Comparison of ENCODE assay signal across 9 mouse cellular contexts in genomic region chr15:26620279-26620678, GRCm38 (mm10).
DNase-seq lines count a peak whose midpoint lies in the region; ATAC-seq and TF ChIP-seq lines count a peak whose summit lies in the region.
"Had no signal": no experiment of that assay in that cellular context is flagged by ENCODE, and none has a peak within 500 bp of the region (broad histone marks: within the 10 kb centered on the region; RNA-seq: fewer than 3 reads in every experiment).

No protein-coding gene starts in this region.

- TF ChIP-seq EP300 in lung, postnatal 0 days (IDR thresholded peaks at IDR 0.05) = no peak

- no peak overlapping the region for H3K4me2 ChIP-seq in kidney, embryonic 16.5 days (replicated peaks; ENCODE audit: low read depth, low read length)
- H3K4me2 ChIP-seq in lung, postnatal 0 days (replicated peaks; ENCODE audit: low read depth, low read length) = no peak overlapping the region
- H3K4me2 ChIP-seq: heart, embryonic 13.5 days had no signal

- H3K27ac ChIP-seq in kidney, embryonic 16.5 days (ENCODE audit: low read length) = no peak overlapping the region
- no peak overlapping the region for H3K27ac ChIP-seq in lung, postnatal 0 days (ENCODE audit: low read length)
- H3K27ac ChIP-seq: heart, embryonic 13.5 days had no signal

- peaks cover 6% of the 10 kb centered on the region; the same call in 1 of the 2 replicates for H3K4me1 ChIP-seq in kidney, embryonic 16.5 days (ENCODE audit: insufficient read depth, low read length)
- H3K4me1 ChIP-seq in lung, postnatal 0 days (ENCODE audit: insufficient read depth, low read depth, low read length) = peaks cover 4% of the 10 kb centered on the region; the same call in 1 of the 2 replicates

- peak; percentile 19 for DNase-seq in kidney, adult 11 months
- peak; percentile 7 for DNase-seq in cerebellum, adult 9-11 months
- peak; percentile 62 for DNase-seq in gastrocnemius, adult 18-20 months (ENCODE audit: low spot score)
- DNase-seq in kidney, postnatal 14 days = peak; percentile 71
- peak; percentile 76 for DNase-seq in lung, postnatal 0 days (ENCODE audit: low spot score)
- peak; percentile 42 to 47 for DNase-seq in right cerebral cortex, adult 2 months (ENCODE audit: low spot score in 2 of 2)
- DNase-seq in spleen, postnatal 36 days (ENCODE audit: low spot score in 2 of 2) = no peak

- no peaks in the 10 kb centered on the region for H3K36me3 ChIP-seq in kidney, embryonic 16.5 days (ENCODE audit: insufficient read depth, low read length)
- no peaks in the 10 kb centered on the region for H3K36me3 ChIP-seq in lung, postnatal 0 days (ENCODE audit: insufficient read depth, low read length)
- H3K36me3 ChIP-seq: heart, embryonic 13.5 days had no signal

- 41% methylated on average over 5 of the region's 5 CpGs for WGBS in kidney, embryonic 16.5 days
- 27% methylated on average over 5 of the region's 5 CpGs for WGBS in lung, postnatal 0 days

- H3K27me3 ChIP-seq in kidney, embryonic 16.5 days (ENCODE audit: insufficient read depth, low read length) = no peaks in the 10 kb centered on the region
- no peaks in the 10 kb centered on the region for H3K27me3 ChIP-seq in lung, postnatal 0 days (replicated peaks; ENCODE audit: insufficient read depth, low read length)
- H3K27me3 ChIP-seq: heart, embryonic 13.5 days had no signal

- H3K9me3 ChIP-seq in kidney, embryonic 16.5 days (ENCODE audit: low read length) = no peaks in the 10 kb centered on the region
- no peaks in the 10 kb centered on the region for H3K9me3 ChIP-seq in lung, postnatal 0 days (ENCODE audit: low read length)
- H3K9me3 ChIP-seq: heart, embryonic 13.5 days had no signal

- no peak overlapping the region for H3K9ac ChIP-seq in kidney, embryonic 16.5 days (replicated peaks; ENCODE audit: low read length)
- H3K9ac ChIP-seq in lung, postnatal 0 days (replicated peaks; ENCODE audit: low read depth) = no peak overlapping the region
- H3K9ac ChIP-seq: heart, embryonic 13.5 days had no signal

- peak; percentile 85 for TF ChIP-seq CTCF in lung, postnatal 0 days (IDR thresholded peaks at IDR 0.05)

- no peak overlapping the region for H3K4me3 ChIP-seq in kidney, embryonic 16.5 days (ENCODE audit: low read length)
- H3K4me3 ChIP-seq in lung, postnatal 0 days (ENCODE audit: low read depth, low read length) = no peak overlapping the region
- H3K4me3 ChIP-seq: heart, embryonic 13.5 days had no signal

- no peak for ATAC-seq in kidney, embryonic 16.5 days (ENCODE audit: low FRiP score, low TSS enrichment)
- 0 out of 2 replicates have a peak, but pooled peaks have one; percentile 40 for ATAC-seq in lung, postnatal 0 days

Comparison
In these comparisons a context has a peak if more than half of its experiments do, and no peak if none do; other contexts are left out.
1. DNase-seq: peak in kidney, adult 11 months (single experiment), cerebellum, adult 9-11 months (single experiment), gastrocnemius, adult 18-20 months (single experiment), kidney, postnatal 14 days (single experiment), lung, postnatal 0 days (single experiment) and right cerebral cortex, adult 2 months (2 of 2); none in spleen, postnatal 36 days (0 of 2).